Mouse (Mus musculus): ENCODE data around the gene Slc3a2. TPM values are rescaled to one million over a fixed set of nuclear protein-coding genes. Genes with fewer than 3 reads are reported as not detected.

The Slc3a2 gene
- 132 and 135 TPM in 2 replicates for polyA plus RNA-seq (2014; fragmentation: Nextera tagmentation; extraction: Ambion mirVana)

DNA sequence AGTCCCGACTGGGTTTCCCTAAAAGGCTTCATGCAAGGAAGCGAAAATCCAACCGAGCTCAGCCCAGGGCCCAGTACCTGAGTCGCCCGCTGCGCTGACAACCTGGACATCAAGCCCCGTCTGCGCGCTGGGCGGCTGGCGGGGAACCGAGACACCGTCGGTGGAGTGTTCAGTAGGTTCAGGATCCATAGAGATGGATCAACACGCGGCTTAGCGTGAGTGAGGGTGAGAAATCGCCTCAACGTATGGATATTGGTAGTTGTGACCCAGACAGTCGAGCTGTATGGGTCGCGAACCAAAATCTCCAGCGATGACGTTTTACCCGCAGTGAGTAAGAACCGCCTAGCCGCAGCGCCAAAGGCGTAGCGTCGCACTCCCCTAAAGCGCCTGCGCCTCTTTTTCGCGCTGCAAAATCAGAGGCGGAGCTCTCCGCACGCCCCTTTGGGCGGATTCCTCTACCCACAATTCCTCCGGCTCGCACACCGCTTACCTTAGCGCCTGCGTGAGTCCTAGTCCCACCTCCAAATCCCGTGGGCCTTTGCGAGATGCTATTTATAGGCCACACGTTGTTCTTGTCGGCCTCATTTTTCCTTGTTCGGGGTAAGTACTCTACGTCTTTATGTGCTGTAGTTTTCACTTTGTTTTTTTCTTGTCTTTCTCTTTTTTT, at the start of gene Slc3a2:
Gene Slc3a2, minus strand, starts transcription at position 463 of the 667 bp plus-strand sequence.
- under 1% methylated on average over 50 of the region's 50 CpGs for WGBS
- peak; percentile 90 for ATAC-seq (ENCODE audit: insufficient read depth, low FRiP score, low TSS enrichment)
- H3K27me3 ChIP-seq (ENCODE audit: control insufficient read depth, insufficient read depth, low read length): no peaks in the 10 kb centered on the region

DNA sequence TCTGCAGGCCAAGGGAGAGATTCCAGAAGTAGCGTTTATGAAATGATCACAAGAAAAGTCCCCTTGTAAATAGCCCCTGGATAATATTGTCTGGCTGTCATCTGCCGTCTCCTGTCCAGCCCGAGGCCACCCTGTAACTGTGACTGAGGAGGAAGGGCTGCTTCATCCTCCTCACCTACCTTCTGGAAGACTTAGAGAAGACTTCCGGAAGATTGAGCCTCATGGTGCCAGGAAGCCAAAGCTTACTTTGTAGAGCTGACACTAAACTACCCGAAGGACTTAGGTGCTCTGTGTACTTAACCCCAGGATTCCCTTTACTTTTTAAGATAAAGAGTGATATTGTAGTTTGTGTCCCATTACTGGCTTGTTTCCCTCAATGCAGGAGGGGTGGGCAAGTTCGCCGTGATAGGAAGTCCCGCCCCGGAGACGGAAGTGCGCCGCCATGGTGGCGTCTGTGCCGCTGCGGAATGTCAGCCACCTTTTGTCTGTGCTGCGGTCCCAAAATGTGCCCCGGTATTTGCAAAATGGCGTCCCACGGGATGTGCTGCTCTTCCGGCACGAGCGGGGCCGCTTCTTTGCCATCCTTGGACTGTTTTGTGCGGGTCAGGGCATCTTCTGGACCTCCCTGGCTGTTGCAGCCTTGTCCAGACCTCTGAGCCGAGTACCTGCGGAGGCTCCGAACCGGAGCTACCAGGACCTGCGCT, 47.5 kb upstream of the Slc3a2 start, which contains the start of gene Tmem223:
Gene Tmem223, plus strand, starts transcription at position 430 of the 704 bp plus-strand sequence.
- H3K9ac ChIP-seq (ENCODE audit: low read length): peak within 1 kb of the TSS; percentile 94

More for the DNA sequence above, at the start of gene Slc3a2:
- peaks cover 19% of the 10 kb centered on the region for H3K4me1 ChIP-seq (ENCODE audit: control insufficient read depth, insufficient read depth, low read length)
- H3K36me3 ChIP-seq (ENCODE audit: control insufficient read depth, insufficient read depth, low read length): peaks cover 6% of the 10 kb centered on the region
- peak within 1 kb of the TSS; percentile 83 for H3K27ac ChIP-seq (ENCODE audit: low read depth, low read length)
- peak; percentile 97 for DNase-seq (ENCODE audit: low spot score)
- no peaks in the 10 kb centered on the region for H3K9me3 ChIP-seq (ENCODE audit: control insufficient read depth, low read length)
- peak within 1 kb of the TSS; percentile 96 for H3K9ac ChIP-seq (ENCODE audit: low read length)
- H3K4me3 ChIP-seq (ENCODE audit: low read depth, low read length): peak within 1 kb of the TSS; percentile 88
- peak within 1 kb of the TSS; percentile 82 for H3K4me2 ChIP-seq (ENCODE audit: low read depth)

DNA sequence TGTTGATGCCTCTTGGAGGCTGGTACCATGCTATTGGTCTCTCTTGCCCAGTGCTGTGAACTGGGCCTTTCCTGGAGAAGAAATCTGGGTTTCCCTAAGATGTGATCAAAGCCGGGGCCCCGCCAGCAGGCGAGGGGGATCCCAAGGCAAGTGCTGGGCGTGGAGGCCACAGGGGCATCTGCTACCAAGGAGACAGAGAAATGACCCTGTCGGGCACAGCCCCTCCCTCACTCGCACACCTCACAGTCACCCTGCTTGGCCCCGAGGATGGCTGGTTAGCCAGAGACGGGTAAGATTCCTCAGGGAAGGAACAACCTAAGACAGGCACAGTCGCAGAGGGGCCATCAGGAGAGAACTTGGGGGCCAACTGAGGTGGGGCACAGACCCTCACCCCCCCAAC, 42.4 kb upstream of the Slc3a2 start:
- Histone ChIP-seq H3K27ac (ENCODE audit: low read depth, low read length) (no peak overlapping the region), H3K9ac (ENCODE audit: low read length) (no peak overlapping the region), H3K9me3 (ENCODE audit: control insufficient read depth, low read length) (peaks cover 2% of the 10 kb centered on the region; the same call in 1 of the 2 replicates), H3K27me3 (ENCODE audit: control insufficient read depth, insufficient read depth, low read length) (no peaks in the 10 kb centered on the region), H3K36me3 (ENCODE audit: control insufficient read depth, insufficient read depth, low read length) (peaks cover 42% of the 10 kb centered on the region), H3K4me2 (ENCODE audit: low read depth) (no peak overlapping the region), H3K4me3 (ENCODE audit: low read depth, low read length) (no peak overlapping the region), H3K4me1 (ENCODE audit: control insufficient read depth, insufficient read depth, low read length) (no peaks in the 10 kb centered on the region)
- WGBS: 97% methylated on average over 9 of the region's 9 CpGs
- ATAC-seq (ENCODE audit: insufficient read depth, low FRiP score, low TSS enrichment): no peak
- DNase-seq (ENCODE audit: low spot score): no peak

More for the DNA sequence above, 47.5 kb upstream of the Slc3a2 start, which contains the start of gene Tmem223:
- 21% methylated on average over 29 of the region's 29 CpGs for WGBS
- Histone ChIP-seq H3K4me3 (ENCODE audit: low read depth, low read length) (peak within 1 kb of the TSS; percentile 83), H3K36me3 (ENCODE audit: control insufficient read depth, insufficient read depth, low read length) (peaks cover 25% of the 10 kb centered on the region), H3K4me1 (ENCODE audit: control insufficient read depth, insufficient read depth, low read length) (peaks cover 15% of the 10 kb centered on the region), H3K4me2 (ENCODE audit: low read depth) (peak within 1 kb of the TSS; percentile 49), H3K27me3 (ENCODE audit: control insufficient read depth, insufficient read depth, low read length) (no peaks in the 10 kb centered on the region), H3K9me3 (ENCODE audit: control insufficient read depth, low read length) (no peaks in the 10 kb centered on the region), H3K27ac (ENCODE audit: low read depth, low read length) (peak within 1 kb of the TSS; percentile 78)
- DNase-seq (ENCODE audit: low spot score) (peak; percentile 84), ATAC-seq (ENCODE audit: insufficient read depth, low FRiP score, low TSS enrichment) (peak; percentile 28; the same call in 1 of the 2 replicates)

DNA sequence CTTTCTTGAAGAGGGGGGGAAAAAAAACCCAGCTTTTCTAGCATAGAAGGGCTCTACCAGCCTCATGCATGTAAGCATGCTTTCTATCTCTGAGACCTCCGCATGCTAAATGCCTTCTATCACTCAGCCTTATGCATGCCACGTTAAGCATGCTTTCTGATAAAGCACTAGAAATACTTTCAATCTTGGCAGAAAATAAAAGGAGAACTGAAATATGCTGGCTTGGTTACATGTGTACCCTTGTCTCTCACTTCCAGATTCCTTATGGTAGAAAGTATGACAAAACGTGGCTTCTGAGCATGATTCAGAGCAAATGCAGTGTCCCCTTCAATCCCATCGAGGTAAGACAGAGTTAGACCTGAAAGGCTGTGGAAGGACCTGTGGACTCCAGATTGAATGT, 40.1 kb upstream of the Slc3a2 start:
- H3K36me3 ChIP-seq (ENCODE audit: control insufficient read depth, insufficient read depth, low read length): peaks cover 35% of the 10 kb centered on the region
- peaks cover 2% of the 10 kb centered on the region; the same call in 1 of the 2 replicates for H3K4me1 ChIP-seq (ENCODE audit: control insufficient read depth, insufficient read depth, low read length)
- WGBS: 92% methylated on average over 4 of the region's 4 CpGs

DNA sequence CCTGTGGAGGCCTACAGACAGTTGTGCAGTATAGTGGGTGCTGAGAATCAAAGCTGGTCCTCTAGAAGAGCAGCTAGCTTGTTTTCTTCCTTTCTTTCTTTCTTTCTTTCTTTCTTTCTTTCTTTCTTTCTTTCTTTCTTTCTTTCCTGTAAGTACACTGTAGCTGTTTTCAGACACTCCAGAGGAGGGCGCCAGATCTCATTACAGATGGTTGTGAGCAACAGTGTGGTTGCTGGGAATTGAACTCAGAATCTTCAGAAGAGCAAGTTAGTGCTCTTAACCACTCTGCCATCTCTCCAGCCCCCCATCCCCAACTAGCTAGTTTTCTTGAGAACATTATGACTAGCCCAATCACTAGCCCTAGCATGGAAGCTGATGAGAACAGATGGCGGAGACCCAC, 37.6 kb upstream of the Slc3a2 start:
- Histone ChIP-seq H3K27ac (ENCODE audit: low read depth, low read length) (no peak overlapping the region), H3K9me3 (ENCODE audit: control insufficient read depth, low read length) (peaks cover 2% of the 10 kb centered on the region; the same call in 1 of the 2 replicates), H3K4me2 (ENCODE audit: low read depth) (no peak overlapping the region), H3K36me3 (ENCODE audit: control insufficient read depth, insufficient read depth, low read length) (peaks cover 21% of the 10 kb centered on the region), H3K9ac (ENCODE audit: low read length) (no peak overlapping the region), H3K27me3 (ENCODE audit: control insufficient read depth, insufficient read depth, low read length) (no peaks in the 10 kb centered on the region), H3K4me1 (ENCODE audit: control insufficient read depth, insufficient read depth, low read length) (peaks cover 7% of the 10 kb centered on the region), H3K4me3 (ENCODE audit: low read depth, low read length) (no peak overlapping the region)
- ATAC-seq (ENCODE audit: insufficient read depth, low FRiP score, low TSS enrichment) (no peak), DNase-seq (ENCODE audit: low spot score) (no peak)
- 95% methylated on average over 2 of the region's 2 CpGs for WGBS

More for the DNA sequence above, 40.1 kb upstream of the Slc3a2 start:
- Histone ChIP-seq H3K9me3 (ENCODE audit: control insufficient read depth, low read length) (peaks cover 2% of the 10 kb centered on the region; the same call in 1 of the 2 replicates), H3K27me3 (ENCODE audit: control insufficient read depth, insufficient read depth, low read length) (no peaks in the 10 kb centered on the region), H3K27ac (ENCODE audit: low read depth, low read length) (no peak overlapping the region), H3K9ac (ENCODE audit: low read length) (no peak overlapping the region), H3K4me2 (ENCODE audit: low read depth) (no peak overlapping the region), H3K4me3 (ENCODE audit: low read depth, low read length) (no peak overlapping the region)
- no peak for ATAC-seq (ENCODE audit: insufficient read depth, low FRiP score, low TSS enrichment)
- no peak for DNase-seq (ENCODE audit: low spot score)

DNA sequence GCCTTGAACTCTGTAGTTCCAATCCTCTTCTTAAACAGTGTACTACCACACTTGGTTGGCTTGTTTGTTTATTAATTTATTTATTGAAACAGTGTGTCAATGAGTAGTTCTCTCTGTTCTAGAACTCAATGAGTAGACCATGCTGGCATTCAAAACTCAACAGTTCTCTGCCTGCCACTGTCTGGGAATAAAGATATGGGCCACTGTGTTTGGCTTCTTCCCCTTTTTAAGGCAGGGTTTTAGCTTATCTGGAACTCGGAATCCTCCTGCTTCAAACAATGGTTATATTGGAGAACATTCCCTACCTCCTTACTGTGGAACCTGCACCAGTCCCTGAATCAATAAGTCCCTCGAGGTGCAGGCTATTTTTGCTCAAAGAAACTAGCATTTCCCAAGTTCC, 35.7 kb upstream of the Slc3a2 start:
- no peak for ATAC-seq (ENCODE audit: insufficient read depth, low FRiP score, low TSS enrichment)
- no peak overlapping the region for H3K9ac ChIP-seq (ENCODE audit: low read length)
- peaks cover 8% of the 10 kb centered on the region for H3K36me3 ChIP-seq (ENCODE audit: control insufficient read depth, insufficient read depth, low read length)
- no peak overlapping the region for H3K4me2 ChIP-seq (ENCODE audit: low read depth)
- no peaks in the 10 kb centered on the region for H3K27me3 ChIP-seq (ENCODE audit: control insufficient read depth, insufficient read depth, low read length)
- H3K27ac ChIP-seq (ENCODE audit: low read depth, low read length): no peak overlapping the region
- WGBS: 89% methylated on average over 2 of the region's 2 CpGs
- no peak overlapping the region for H3K4me3 ChIP-seq (ENCODE audit: low read depth, low read length)
- no peak for DNase-seq (ENCODE audit: low spot score)
- H3K9me3 ChIP-seq (ENCODE audit: control insufficient read depth, low read length): no peaks in the 10 kb centered on the region
- H3K4me1 ChIP-seq (ENCODE audit: control insufficient read depth, insufficient read depth, low read length): peaks cover 7% of the 10 kb centered on the region

DNA sequence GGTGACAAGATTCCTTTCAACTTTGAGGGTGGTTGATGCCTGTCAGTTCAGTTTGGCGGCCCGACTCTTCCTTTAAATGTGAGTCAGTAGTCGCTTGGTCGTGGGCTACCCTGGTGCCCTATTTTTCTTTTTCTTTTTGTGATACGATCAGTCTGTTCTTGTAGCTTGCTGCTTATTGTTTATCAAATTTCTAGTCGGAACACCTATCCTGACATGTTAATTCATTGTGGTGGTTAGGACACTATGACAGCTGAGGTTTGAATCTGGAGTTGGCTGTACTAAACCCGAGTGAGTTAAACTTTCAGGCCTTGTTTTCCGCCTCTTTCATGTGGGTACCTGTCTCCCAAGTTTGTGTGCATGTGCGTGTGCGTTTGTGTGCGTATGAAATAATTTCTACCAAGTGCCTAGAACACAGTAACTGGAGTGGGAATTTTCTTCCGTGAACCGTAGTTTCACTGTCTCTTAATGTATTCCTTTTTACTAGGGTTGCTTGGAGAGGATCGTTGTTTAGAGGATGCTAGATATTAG, 34.4 kb upstream of the Slc3a2 start:
- H3K4me2 ChIP-seq (ENCODE audit: low read depth): peak overlapping the region; percentile 77
- DNase-seq (ENCODE audit: low spot score) (no peak), ATAC-seq (ENCODE audit: insufficient read depth, low FRiP score, low TSS enrichment) (no peak)
- H3K4me1 ChIP-seq (ENCODE audit: control insufficient read depth, insufficient read depth, low read length): peaks cover 7% of the 10 kb centered on the region
- peak overlapping the region; percentile 92 for H3K4me3 ChIP-seq (ENCODE audit: low read depth, low read length)
- peaks cover 5% of the 10 kb centered on the region; the same call in 1 of the 2 replicates for H3K36me3 ChIP-seq (ENCODE audit: control insufficient read depth, insufficient read depth, low read length)
- 6% methylated on average over 14 of the region's 14 CpGs for WGBS
- H3K9ac ChIP-seq (ENCODE audit: low read length): peak overlapping the region; percentile 90
- no peaks in the 10 kb centered on the region for H3K27me3 ChIP-seq (ENCODE audit: control insufficient read depth, insufficient read depth, low read length)
- no peaks in the 10 kb centered on the region for H3K9me3 ChIP-seq (ENCODE audit: control insufficient read depth, low read length)
- no peak overlapping the region for H3K27ac ChIP-seq (ENCODE audit: low read depth, low read length)

DNA sequence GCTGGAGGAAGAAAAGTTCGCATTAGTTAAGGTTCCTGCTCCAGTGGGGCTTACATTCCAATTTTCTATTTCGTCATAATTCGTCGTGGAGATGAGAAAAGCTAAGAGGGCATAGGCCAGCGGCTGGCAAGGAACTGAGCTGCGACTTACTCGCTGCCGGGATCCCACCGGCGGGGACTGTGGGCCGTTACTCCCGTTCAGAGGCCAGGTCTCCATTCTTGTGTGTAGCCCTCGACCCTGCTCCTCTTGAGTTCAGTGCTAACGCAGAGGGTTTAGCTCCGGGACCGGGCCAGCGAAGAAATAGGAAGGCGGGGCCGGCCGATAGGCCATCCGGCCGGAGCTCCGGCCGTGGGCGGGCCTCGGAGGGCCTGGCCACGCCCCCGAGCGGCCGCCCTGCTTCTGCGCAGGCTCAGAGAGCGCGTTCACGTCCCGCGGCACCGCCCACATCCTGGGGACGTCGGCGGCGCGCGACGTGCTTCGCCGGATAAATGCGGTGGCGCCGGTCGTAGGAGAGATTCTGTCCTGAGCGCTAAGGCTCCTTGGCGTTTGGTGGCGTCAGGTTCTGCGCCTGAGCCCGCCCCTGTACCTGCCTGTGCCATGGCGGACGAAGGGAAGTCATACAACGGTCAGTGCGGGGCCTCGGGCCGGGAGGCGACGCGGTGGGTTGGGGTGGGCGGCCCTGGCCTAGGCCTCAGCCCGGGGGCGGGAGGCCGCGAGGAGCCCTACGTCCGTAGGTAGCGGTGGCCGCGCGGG, 33.6 kb upstream of the Slc3a2 start, which contains the start of gene Nxf1:
Gene Nxf1, plus strand, starts transcription at position 439 of the 753 bp plus-strand sequence.
- peak within 1 kb of the TSS; percentile 75 for H3K27ac ChIP-seq (ENCODE audit: low read depth, low read length)
- H3K27me3 ChIP-seq (ENCODE audit: control insufficient read depth, insufficient read depth, low read length): no peaks in the 10 kb centered on the region
- DNase-seq (ENCODE audit: low spot score): peak; percentile 96
- H3K4me2 ChIP-seq (ENCODE audit: low read depth): peak within 1 kb of the TSS; percentile 77
- ATAC-seq (ENCODE audit: insufficient read depth, low FRiP score, low TSS enrichment): peak; percentile 92
- WGBS: under 1% methylated on average over 71 of the region's 75 CpGs
- no peaks in the 10 kb centered on the region for H3K9me3 ChIP-seq (ENCODE audit: control insufficient read depth, low read length)
- peak within 1 kb of the TSS; percentile 92 for H3K4me3 ChIP-seq (ENCODE audit: low read depth, low read length)
- H3K4me1 ChIP-seq (ENCODE audit: control insufficient read depth, insufficient read depth, low read length): peaks cover 7% of the 10 kb centered on the region
- H3K36me3 ChIP-seq (ENCODE audit: control insufficient read depth, insufficient read depth, low read length): peaks cover 5% of the 10 kb centered on the region; the same call in 1 of the 2 replicates
- peak within 1 kb of the TSS; percentile 90 for H3K9ac ChIP-seq (ENCODE audit: low read length)
